In the genomic region with DNA sequence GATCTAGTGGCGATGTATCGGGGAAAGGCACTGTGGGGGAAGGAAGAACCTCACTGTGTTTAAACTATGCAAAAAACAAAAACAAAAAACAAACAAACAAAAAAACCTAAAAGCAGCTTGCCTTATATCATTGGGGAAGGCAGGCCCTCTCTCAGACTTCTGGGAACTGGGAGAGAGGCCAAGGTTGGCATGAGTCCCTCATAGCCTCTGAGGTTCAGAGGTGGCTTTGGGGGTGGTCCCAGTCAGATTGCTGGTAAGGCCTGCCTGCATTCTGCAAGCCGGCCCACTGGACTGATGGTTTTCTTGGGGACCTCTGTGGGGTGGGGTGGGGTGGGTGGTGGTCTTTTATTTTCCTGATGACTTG, we compare ENCODE assay signal across 8 mouse cellular contexts. TPM values are rescaled to one million over a fixed set of nuclear protein-coding genes. Genes with fewer than 3 reads are reported as not detected.
DNase-seq lines count a peak whose midpoint lies in the region; ATAC-seq and TF ChIP-seq lines count a peak whose summit lies in the region.

No protein-coding gene starts in this region.

- peak overlapping the region; percentile 70 for H3K27ac ChIP-seq in heart, postnatal 0 days (ENCODE audit: low read depth)
- no peak overlapping the region for H3K27ac ChIP-seq in bone marrow, adult 2 months (ENCODE audit: control insufficient read depth, insufficient read depth, low read depth, low read length, poor library complexity)
- H3K27ac ChIP-seq in forebrain, embryonic 16.5 days (ENCODE audit: low read length): peak overlapping the region; percentile 77
- H3K27ac ChIP-seq in liver, embryonic 16.5 days (ENCODE audit: low read length): 0 out of 2 replicates have a peak overlapping the region, but pooled peaks have one; percentile 43

- H3K4me2 ChIP-seq in heart, postnatal 0 days (ENCODE audit: low read depth, low read length): peak overlapping the region; percentile 57
- H3K4me2 ChIP-seq in forebrain, embryonic 16.5 days (ENCODE audit: low read length): peak overlapping the region; percentile 68
- H3K4me2 ChIP-seq in liver, embryonic 16.5 days (ENCODE audit: low read depth, low read length): peak overlapping the region; percentile 82

- peaks cover 4% of the 10 kb centered on the region; the same call in 1 of the 2 replicates for H3K4me1 ChIP-seq in heart, postnatal 0 days (ENCODE audit: control insufficient read depth, insufficient read depth)
- peaks cover 2% of the 10 kb centered on the region; the same call in 1 of the 2 replicates for H3K4me1 ChIP-seq in bone marrow, adult 2 months (ENCODE audit: control insufficient read depth, insufficient read depth, low read length)
- H3K4me1 ChIP-seq in forebrain, embryonic 16.5 days (replicated peaks; ENCODE audit: control insufficient read depth, insufficient read depth, low read length): peaks cover 19% of the 10 kb centered on the region
- H3K4me1 ChIP-seq in liver, embryonic 16.5 days (ENCODE audit: control insufficient read depth, low read depth, low read length): peaks cover 13% of the 10 kb centered on the region

- H3K9me3 ChIP-seq in heart, postnatal 0 days (replicated peaks; ENCODE audit: control insufficient read depth, low read length): no peaks in the 10 kb centered on the region
- H3K9me3 ChIP-seq in forebrain, embryonic 16.5 days (ENCODE audit: control insufficient read depth, low read length): peaks cover 3% of the 10 kb centered on the region; the same call in 1 of the 2 replicates
- peaks cover 2% of the 10 kb centered on the region; the same call in 1 of the 2 replicates for H3K9me3 ChIP-seq in liver, embryonic 16.5 days (replicated peaks; ENCODE audit: control insufficient read depth, low read length)

- 67% methylated on average over 3 of the region's 3 CpGs for WGBS in heart, postnatal 0 days
- WGBS in bone marrow, adult 2 months: 17% methylated on average over 3 of the region's 3 CpGs
- 49% methylated on average over 3 of the region's 3 CpGs for WGBS in forebrain, embryonic 16.5 days
- WGBS in liver, embryonic 16.5 days (ENCODE audit: insufficient replicate concordance): 40% methylated on average over 3 of the region's 3 CpGs

- no peak for ATAC-seq in heart, postnatal 0 days (ENCODE audit: insufficient read depth, low read depth)
- no peak for ATAC-seq in forebrain, embryonic 16.5 days
- no peak for ATAC-seq in liver, embryonic 16.5 days (ENCODE audit: low read depth)

- no peak for DNase-seq in heart, postnatal 0 days (ENCODE audit: low spot score)
- no peak for DNase-seq in heart, postnatal 25 days (ENCODE audit: low spot score)
- DNase-seq in adrenal gland, postnatal 14 days: no peak
- DNase-seq in thymus, postnatal 25 days: no peak
- DNase-seq in cerebellum, adult 11-12 months: no peak

- peak overlapping the region; percentile 38; the same call in 1 of the 2 replicates for H3K9ac ChIP-seq in heart, postnatal 0 days (replicated peaks; ENCODE audit: low read depth, low read length)
- H3K9ac ChIP-seq in forebrain, embryonic 16.5 days (replicated peaks; ENCODE audit: low read depth, low read length): 0 out of 2 replicates have a peak overlapping the region, but pooled peaks have one; percentile 37
- H3K9ac ChIP-seq in liver, embryonic 16.5 days (ENCODE audit: low read depth, low read length): peak overlapping the region; percentile 71

- H3K27me3 ChIP-seq in heart, postnatal 0 days (ENCODE audit: control insufficient read depth, insufficient read depth, low read length): no peaks in the 10 kb centered on the region
- H3K27me3 ChIP-seq in forebrain, embryonic 16.5 days (replicated peaks; ENCODE audit: control insufficient read depth, insufficient read depth, low read length): no peaks in the 10 kb centered on the region
- no peaks in the 10 kb centered on the region for H3K27me3 ChIP-seq in liver, embryonic 16.5 days (ENCODE audit: control insufficient read depth, insufficient read depth, low read depth, low read length)

- intact Hi-C loops in heart, postnatal 25 days (cut with DNase I): no loop called here

- TF ChIP-seq CTCF in heart, postnatal 0 days (IDR thresholded peaks at IDR 0.05; ENCODE audit: low read depth): no peak
- no peak for TF ChIP-seq CTCF in bone marrow, adult 2 months (IDR thresholded peaks at IDR 0.05; ENCODE audit: control insufficient read depth, insufficient read depth, low read length)

- no peak for TF ChIP-seq EP300 in heart, postnatal 0 days (IDR thresholded peaks at IDR 0.05; ENCODE audit: low read depth)

- H3K36me3 ChIP-seq in heart, postnatal 0 days (replicated peaks; ENCODE audit: control insufficient read depth, insufficient read depth, low read length): peaks cover 28% of the 10 kb centered on the region
- H3K36me3 ChIP-seq in forebrain, embryonic 16.5 days (ENCODE audit: control insufficient read depth, insufficient read depth): peaks cover 11% of the 10 kb centered on the region
- peaks cover 12% of the 10 kb centered on the region for H3K36me3 ChIP-seq in liver, embryonic 16.5 days (ENCODE audit: control insufficient read depth, insufficient read depth)

- TF ChIP-seq POLR2A in bone marrow, adult 2 months (IDR thresholded peaks at IDR 0.05; ENCODE audit: borderline replicate concordance, control insufficient read depth, low read depth, low read length): no peak

- peak overlapping the region; percentile 47 for H3K4me3 ChIP-seq in heart, postnatal 0 days (ENCODE audit: low read depth, low read length)
- peak overlapping the region; percentile 96 for H3K4me3 ChIP-seq in bone marrow, adult 2 months (replicated peaks; ENCODE audit: control insufficient read depth, low read depth, low read length)
- H3K4me3 ChIP-seq in forebrain, embryonic 16.5 days (replicated peaks; ENCODE audit: low read length): peak overlapping the region; percentile 58
- peak overlapping the region; percentile 70 for H3K4me3 ChIP-seq in liver, embryonic 16.5 days (ENCODE audit: low read depth, low read length)

RNA-seq across cellular contexts. Expression of gene Aldh4a1, which starts 5.7 kb away (rescaled TPM):
- 47.7 and 53.7 TPM in 2 replicates for total RNA-seq in heart, postnatal 0 days (2014; rRNA removed; ENCODE audit: low replicate concordance)
- polyA plus RNA-seq in heart, postnatal 0 days (2015; fragmentation: Nextera tagmentation; extraction: Ambion mirVana): 21.7 and 24.9 TPM in 2 replicates
- 10 to 100 TPM; 64.1 to 68.5 TPM for total RNA-seq in heart, postnatal 25 days (2021)
- polyA plus RNA-seq in bone marrow, adult 2 months (2011; ENCODE audit: insufficient read depth, insufficient read length, low replicate concordance, missing spikeins): 8.1 and 17.2 TPM in 2 replicates
- 30.2 and 31.1 TPM in 2 replicates for polyA plus RNA-seq in forebrain, embryonic 16.5 days (2015; fragmentation: Nextera tagmentation; extraction: Ambion mirVana)
- polyA plus RNA-seq in liver, embryonic 16.5 days (2015; fragmentation: Nextera tagmentation; extraction: Ambion mirVana): 97.4 and 110 TPM in 2 replicates
- total RNA-seq in adrenal gland, postnatal 14 days (2021): 54.4 and 97.6 TPM in 2 replicates

RNA-seq across cellular contexts. Expression of gene Gm21969, which starts 14.0 kb away (rescaled TPM):
- not detected in 2 replicates for total RNA-seq in heart, postnatal 0 days (2014; rRNA removed; ENCODE audit: low replicate concordance)
- polyA plus RNA-seq in heart, postnatal 0 days (2015; fragmentation: Nextera tagmentation; extraction: Ambion mirVana): not detected in 2 replicates
- not detected for total RNA-seq in heart, postnatal 25 days (2021)
- not detected in 2 replicates for polyA plus RNA-seq in bone marrow, adult 2 months (2011; ENCODE audit: insufficient read depth, insufficient read length, low replicate concordance, missing spikeins)
- polyA plus RNA-seq in forebrain, embryonic 16.5 days (2015; fragmentation: Nextera tagmentation; extraction: Ambion mirVana): not detected in 2 replicates
- 0.02 TPM in 1 of 2 replicates, not detected in the other for polyA plus RNA-seq in liver, embryonic 16.5 days (2015; fragmentation: Nextera tagmentation; extraction: Ambion mirVana)
- total RNA-seq in adrenal gland, postnatal 14 days (2021): not detected in 2 replicates

RNA-seq across cellular contexts. Expression of gene Tas1r2, which starts 36.4 kb away (rescaled TPM):
- total RNA-seq in heart, postnatal 0 days (2014; rRNA removed; ENCODE audit: low replicate concordance): not detected in 2 replicates
- not detected in 2 replicates for polyA plus RNA-seq in heart, postnatal 0 days (2015; fragmentation: Nextera tagmentation; extraction: Ambion mirVana)
- not detected for total RNA-seq in heart, postnatal 25 days (2021)
- not detected in 2 replicates for polyA plus RNA-seq in bone marrow, adult 2 months (2011; ENCODE audit: insufficient read depth, insufficient read length, low replicate concordance, missing spikeins)
- polyA plus RNA-seq in forebrain, embryonic 16.5 days (2015; fragmentation: Nextera tagmentation; extraction: Ambion mirVana): not detected in 2 replicates
- polyA plus RNA-seq in liver, embryonic 16.5 days (2015; fragmentation: Nextera tagmentation; extraction: Ambion mirVana): not detected in 2 replicates
- not detected in 2 replicates for total RNA-seq in adrenal gland, postnatal 14 days (2021)
